Mouse (Mus musculus) retina, postnatal 1 day (tissue): ENCODE measurements at regions not wholly inside any gene's neighbourhood (a gene's known extent, or its start where the extent isn't known, plus 50 kb on each side); places are given as distances from the start of the nearest gene placed in this dataset.

Source experiments
- DNase-seq: peaks from one replicate; pipeline ENCODE4 v3.0.0-alpha.2; 2012

DNA sequence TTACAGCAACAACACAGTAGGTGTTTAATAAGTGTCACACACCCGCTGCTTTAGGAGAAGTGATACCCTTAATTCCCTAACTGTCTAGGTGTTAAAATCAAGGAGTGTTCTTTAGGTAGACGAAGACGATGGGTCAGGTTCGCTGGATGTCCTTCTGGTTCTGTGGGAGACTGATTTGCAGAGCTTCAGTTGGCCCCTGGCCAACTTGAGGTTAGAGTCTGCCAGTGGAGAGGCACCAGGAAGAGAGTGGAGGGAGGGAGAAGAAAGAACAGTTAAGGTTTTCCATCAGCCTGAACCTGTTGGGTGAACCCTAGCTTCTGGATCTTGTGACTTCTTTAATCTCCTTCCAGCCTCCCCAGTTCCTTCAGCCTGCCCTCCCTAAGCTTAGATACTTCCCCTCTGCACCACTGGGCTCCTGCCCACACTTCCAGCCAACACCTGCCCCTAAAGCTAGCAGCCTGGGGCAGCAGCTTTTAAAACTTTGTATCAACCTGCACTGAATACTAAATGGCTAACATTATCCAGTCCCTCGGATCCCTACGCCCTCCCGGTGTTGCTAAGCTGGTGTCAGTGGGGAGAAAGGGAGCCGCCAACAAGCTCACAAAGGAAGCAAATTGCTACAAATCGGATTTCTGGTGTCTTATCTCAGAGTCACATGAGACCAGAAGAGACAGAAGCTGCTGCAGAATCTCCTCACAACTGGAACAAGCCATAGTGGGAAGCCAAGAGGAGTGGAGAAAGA lies 62.1 kb upstream of the Adgrl1 start:
- peak; percentile 27 for DNase-seq

DNA sequence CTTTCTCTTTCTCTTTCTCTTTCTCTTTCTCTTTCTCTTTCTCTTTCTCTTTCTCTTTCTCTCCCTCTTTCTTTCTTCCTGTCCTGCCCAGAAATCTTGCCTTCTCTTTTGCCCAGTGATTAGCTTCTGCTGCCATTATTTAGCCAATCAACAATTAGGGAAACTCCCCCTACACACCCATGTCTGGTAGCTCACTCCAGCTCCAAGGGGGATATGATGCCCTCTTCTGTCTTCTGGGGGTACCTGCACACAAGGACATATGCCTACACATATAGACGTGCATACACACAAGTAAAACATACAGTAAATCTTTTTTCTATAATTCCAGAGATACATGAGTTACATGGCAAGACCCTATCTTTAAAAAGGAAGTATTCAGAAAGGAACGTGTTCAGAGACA lies 70.1 kb upstream of the Adgrl1 start:
- no peak for DNase-seq

DNA sequence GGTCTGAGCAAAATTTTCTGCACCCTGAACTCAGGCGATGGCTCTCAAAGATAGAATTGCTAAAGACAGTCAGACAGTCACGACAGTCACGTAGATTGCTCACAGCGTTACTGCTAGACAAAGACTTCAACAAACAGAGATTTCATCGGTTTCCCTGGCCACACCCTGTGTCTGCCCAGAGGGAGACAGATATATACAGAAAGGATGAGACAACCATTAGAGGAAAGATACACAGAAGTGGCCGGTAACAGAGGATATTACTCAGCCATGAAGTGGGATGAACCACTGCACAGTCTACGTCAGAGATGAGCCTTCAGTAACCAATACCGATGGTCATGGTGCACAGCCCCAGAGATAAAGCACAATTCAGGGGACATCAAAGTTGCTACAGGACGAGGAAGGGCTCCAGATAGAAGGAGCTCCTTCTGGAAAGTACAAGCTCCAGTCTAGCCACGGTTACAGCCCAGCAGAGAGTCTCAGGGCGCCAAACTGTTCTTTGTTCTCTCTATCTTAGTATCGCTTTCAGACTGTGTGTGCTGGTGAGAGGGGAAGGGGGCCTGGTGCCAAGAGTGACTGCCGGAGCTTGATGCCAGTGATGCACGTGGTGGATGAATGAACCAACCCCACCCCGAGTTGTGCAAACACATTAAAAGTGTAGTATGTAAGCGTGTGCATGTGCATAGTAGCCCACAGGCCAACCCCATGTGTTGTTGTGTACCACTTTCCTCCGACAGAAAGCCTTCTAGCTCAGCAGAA lies 74.8 kb upstream of the Adgrl1 start:
- DNase-seq: no peak

DNA sequence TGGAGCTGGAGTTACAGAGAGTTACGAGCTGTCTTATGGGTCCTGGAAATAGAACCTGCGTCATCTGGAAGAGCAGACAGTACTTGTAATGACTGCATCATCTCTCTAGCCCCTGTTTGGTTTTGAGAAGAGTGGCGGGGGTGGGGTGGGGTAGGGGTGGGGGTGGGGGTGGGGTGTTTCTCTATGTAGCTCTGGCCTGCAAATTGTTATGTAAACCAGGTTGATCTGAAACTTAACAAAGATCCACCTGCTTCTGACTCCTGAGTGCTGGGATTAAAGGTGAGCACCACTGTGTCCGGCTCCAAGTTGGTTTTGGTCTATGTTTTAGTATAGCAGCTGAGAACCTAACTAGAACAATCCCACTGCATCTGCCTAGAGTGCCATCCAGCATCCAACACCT lies 78.0 kb upstream of the Adgre5 start:
- DNase-seq: no peak

DNA sequence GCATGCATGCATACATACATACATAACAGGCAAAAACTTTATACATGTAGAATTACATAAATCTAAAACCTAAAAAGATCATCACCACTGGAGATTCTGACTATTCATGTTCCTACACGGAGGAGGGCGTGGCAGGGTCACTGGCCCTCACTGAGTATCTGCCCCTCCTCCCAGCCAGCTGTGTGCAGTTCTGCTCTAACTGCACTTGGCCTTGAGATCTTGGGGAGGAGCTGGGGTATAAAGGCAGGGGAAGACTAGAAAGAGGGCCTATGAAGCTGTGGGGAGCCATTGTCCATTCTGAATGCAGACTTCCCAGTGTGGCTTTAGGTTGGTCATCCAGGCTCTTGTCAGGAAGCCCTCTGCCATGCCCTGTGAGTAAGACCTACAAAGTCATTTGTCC lies 69.5 kb upstream of the Adgre5 start:
- DNase-seq: no peak

DNA sequence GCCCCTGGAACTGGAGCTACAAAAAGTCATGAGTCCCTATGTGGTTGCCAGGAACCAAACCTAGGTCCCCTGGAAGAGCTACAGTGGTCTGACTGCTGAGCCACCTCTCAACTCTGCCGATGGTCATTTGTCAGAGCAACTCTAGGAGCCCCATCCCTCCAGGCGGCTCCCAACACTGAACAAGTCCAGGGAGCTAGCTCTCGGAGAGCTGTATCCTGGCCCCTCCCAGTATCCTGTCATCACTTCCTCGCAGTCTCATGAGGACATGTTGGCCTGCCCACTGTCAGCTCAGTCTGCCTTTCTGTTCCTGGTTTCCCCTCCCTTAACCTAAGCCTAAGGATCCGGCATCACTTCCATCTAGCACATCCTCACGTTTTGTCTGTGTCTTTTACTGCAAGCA lies 64.5 kb upstream of the Adgre5 start:
- no peak for DNase-seq

DNA sequence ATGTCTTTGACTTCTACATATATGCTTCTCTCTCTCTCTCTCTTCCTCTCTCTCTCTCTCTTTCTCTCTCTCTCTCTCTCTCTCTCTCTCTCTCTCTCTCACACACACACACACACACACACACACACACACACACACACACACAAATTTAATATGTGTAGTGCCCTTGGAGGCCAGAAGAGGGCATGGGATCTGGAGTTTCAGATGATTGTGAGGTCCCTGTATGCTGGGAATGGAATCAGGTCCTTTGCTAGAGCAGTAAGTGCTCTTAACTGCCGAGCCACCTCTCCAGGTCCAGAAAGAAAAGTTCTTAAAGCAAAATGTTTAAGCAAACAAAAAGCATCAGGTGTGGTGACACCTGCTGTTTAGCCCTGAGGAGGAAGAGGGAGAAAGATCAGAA lies 62.2 kb upstream of the Adgre5 start:
- peak; percentile 55 for DNase-seq

DNA sequence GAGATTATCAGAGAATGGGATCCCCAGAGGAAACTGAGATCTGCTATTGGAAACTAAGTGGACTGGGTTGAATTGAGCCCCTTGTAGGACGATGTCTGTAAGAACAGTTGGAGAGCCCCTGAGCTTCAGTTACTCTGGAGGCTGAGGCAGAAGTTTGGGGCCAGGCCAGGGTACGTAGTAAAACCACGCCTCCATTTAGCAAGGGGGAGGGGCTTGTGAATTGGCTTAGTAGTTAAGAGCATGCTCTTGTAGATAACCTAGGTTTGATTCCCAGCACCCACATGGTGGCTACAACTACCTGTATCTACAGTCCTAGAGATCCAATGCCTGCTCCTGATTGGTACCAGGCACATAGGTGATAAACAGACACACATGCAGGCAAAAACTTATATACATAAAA lies 61.4 kb upstream of the Adgre5 start:
- no peak for DNase-seq

DNA sequence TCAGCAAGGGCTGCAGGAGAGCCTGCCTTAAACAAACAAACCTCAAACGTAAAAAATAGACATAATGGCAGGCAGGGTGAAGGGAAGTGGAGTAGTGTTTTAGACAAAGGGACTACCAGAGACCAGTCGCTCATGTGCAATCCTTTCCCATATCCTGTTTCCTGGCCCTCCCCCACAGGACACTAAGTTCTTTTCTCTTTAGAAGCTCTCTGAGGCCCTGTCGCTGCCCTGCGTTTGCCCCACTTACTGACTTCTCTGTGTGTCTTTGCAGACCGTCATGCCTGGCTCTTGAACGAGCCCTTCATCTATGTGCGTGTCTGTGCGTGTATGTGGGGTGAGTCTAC lies 58.5 kb upstream of the Adgre5 start:
- no peak for DNase-seq

DNA sequence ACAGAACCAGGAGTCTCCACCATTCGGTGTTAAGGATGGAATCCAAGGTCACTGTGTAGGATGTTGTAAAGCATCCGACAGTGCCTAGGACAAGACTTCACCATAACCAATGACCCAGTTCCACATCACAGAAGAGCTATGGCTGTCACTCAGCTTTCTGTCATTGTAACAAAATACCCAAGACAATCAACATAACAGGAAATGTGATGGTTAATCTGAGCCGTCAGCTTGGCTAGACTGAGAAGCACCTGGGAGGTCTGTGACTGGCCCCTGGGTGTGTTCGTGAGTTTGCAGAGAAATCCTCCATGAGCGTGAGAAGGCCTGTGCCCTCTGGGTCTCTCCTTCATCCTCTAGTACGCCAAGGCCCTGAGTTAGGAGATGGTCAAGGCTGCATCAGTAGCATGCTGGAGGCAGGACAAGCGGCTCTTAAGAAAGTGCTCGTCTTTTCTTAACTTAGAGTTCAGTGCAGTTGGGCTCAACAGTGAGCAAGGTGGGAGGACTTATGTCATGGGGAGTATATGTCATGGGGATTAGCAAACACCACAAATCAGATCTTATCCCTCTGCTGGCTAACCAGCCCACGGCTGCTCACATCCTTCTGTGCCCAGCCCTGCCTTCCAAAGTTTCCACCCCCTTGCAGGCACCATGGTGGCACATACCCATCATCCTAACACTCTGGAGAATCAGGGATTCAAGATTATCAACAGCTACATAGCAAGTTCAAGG lies 57.9 kb upstream of the Adgre5 start:
- DNase-seq: no peak

DNA sequence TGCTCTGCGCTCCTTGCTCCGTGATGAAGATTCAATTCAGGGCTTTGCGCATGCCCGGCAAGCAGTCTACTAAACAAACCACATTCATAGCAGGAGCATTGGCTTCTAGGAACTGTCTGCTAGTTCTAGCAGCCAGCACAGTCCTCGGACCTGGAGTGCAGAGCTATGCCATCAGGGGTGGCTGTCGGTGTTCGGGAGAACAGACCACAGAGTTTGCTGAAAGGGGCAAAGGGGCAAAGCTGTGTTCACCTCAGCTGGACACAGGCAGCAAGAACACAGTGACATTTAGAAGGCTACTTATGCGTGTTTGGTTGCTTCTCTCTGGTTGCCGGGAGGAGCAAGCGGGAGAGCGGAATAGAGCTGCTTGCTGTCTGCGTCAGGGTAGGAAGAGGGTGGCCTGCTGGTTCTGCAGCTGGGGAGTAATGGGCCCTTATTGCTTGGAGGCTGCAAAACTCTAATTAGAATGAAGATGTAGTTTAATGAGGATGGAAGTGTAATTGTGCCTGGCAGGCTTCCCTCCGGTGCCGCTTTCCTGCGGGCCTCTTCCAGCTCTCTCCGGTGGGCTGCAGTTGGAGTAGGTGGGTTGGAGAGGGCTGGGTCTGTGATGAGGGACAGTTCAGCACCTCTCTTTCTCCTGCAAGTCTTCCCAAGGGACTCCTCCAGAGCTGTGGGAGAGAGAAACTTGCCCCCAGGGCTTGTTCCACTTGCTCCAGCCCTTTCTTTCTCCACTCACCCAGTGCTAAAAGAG lies 52.5 kb upstream of the Adgre5 start:
- peak; percentile 67 for DNase-seq
